Mouse (Mus musculus): ENCODE measurements at regions not wholly inside any gene's neighbourhood (a gene's known extent, or its start where the extent isn't known, plus 50 kb on each side); places are given as distances from the start of the nearest gene placed in this dataset.

DNA sequence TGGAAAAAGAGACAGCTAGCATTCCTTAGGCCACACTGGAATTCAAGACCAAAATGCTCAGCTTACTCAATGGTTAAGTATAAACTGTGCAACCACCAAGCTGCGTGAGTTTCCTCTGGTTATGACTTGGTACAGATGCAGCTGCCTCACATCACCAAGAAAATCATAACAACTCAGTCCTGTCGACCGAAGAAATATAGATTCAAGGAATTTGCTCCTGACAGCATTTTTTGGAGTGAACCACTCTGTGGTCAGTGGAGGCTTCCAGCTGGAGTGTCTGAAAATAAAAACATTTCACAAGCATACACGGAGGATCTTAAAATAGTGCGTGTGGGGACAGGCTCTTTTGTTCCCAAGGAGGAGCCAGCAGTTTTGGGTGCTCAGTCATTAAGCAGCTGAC lies 253.8 kb downstream of the Bckdhb start:
- WGBS: 85% methylated on average over 5 of the region's 5 CpGs
- no peaks in the 10 kb centered on the region for H3K27me3 ChIP-seq (ENCODE audit: low read depth, poor library complexity, severe bottlenecking)
- H3K36me3 ChIP-seq: no peaks in the 10 kb centered on the region
- no peak overlapping the region for H3K4me3 ChIP-seq
- DNase-seq (ENCODE audit: low spot score): no peak
- H3K4me1 ChIP-seq: no peaks in the 10 kb centered on the region
- no peaks in the 10 kb centered on the region for H3K9me3 ChIP-seq (replicated peaks)
- no peak overlapping the region for H3K27ac ChIP-seq (replicated peaks)

DNA sequence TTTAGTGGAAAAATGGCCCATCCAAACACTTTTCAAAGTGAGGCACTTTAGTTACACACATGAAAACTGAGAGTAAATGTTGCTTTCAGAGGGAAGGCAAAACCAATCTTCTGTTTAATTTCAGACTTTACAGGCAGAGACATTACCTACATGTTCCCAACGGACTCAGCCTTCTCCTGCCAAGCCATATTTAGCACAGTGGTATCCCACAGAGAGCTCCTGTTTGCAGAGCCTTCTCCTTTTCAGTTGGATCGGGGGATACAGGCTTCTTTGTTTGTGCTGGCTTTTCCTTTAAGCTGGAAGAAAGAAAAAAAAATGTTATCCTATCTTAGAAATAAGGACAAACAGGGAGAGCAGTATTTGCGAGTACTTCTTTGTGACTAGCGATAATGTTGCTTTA lies 254.3 kb downstream of the Bckdhb start:
- no peak overlapping the region for H3K27ac ChIP-seq (replicated peaks)
- H3K27me3 ChIP-seq (ENCODE audit: low read depth, poor library complexity, severe bottlenecking): no peaks in the 10 kb centered on the region
- no peak for DNase-seq (ENCODE audit: low spot score)
- H3K4me1 ChIP-seq: no peaks in the 10 kb centered on the region
- H3K9me3 ChIP-seq (replicated peaks): no peaks in the 10 kb centered on the region
- no peaks in the 10 kb centered on the region for H3K36me3 ChIP-seq
- WGBS: 46% methylated on average over 4 of the region's 4 CpGs
- no peak overlapping the region for H3K4me3 ChIP-seq

DNA sequence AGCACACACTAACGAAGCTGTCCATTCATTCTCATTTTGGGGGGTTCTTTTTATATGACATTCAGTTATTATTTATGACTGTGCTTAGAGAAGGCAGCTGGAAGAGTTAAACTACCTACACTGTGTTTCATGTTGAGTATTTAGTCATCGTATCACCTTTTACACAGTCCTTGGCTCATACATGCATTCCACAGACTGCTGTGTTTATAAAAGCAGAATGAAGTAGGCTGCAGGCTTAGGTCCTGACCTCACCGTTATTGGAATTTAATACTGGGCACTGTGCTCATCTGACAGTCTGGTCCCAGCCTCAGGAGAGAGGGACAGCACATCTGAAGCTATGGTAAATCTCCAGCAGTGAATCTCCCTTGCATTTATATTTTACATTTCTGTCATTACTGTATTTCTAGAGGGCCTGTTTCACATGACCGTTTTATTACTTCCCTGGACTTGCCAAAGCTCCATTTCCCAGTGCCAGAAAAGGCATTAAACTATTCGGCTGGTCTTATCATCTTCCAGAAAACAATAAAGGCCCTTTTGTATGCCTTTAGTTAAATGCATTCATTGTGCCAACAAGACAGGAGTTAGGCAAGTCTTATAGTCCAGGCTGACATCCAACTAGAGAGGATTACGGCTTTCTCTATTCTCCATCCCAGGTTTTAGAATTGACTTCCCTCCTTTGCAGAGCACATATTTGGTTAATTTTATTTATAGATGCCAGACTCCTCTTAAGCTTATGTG lies 258.9 kb downstream of the Bckdhb start:
- Histone ChIP-seq H3K36me3 (no peaks in the 10 kb centered on the region), H3K27me3 (ENCODE audit: low read depth, poor library complexity, severe bottlenecking) (no peaks in the 10 kb centered on the region), H3K27ac (replicated peaks) (no peak overlapping the region), H3K4me1 (no peaks in the 10 kb centered on the region), H3K9me3 (replicated peaks) (no peaks in the 10 kb centered on the region), H3K4me3 (no peak overlapping the region)
- 78% methylated on average over 6 of the region's 6 CpGs for WGBS
- DNase-seq (ENCODE audit: low spot score): no peak

DNA sequence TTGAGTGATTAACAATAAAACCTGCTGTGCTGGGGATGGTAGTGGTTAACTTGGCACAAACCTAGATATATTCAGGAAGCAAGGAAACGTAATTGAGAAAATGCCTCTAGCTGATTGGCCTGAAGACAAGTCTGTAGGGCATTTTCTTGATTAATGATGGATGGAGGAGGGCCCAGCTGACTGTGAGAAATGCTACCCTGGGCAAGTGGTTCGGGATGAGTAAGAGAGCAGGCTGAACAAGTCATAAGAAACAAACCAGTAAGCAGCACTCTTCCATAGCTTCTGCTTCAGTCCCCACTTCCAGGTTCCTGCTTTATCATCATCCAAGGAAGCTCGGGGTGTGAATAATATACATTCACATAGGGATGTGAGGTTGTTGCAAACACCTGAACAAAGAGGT lies 262.6 kb downstream of the Bckdhb start:
- Histone ChIP-seq H3K4me1 (no peaks in the 10 kb centered on the region), H3K36me3 (no peaks in the 10 kb centered on the region), H3K27ac (replicated peaks) (no peak overlapping the region), H3K27me3 (ENCODE audit: low read depth, poor library complexity, severe bottlenecking) (no peaks in the 10 kb centered on the region), H3K4me3 (no peak overlapping the region), H3K9me3 (replicated peaks) (no peaks in the 10 kb centered on the region)
- 83% methylated on average over 3 of the region's 3 CpGs for WGBS
- no peak for DNase-seq (ENCODE audit: low spot score)

DNA sequence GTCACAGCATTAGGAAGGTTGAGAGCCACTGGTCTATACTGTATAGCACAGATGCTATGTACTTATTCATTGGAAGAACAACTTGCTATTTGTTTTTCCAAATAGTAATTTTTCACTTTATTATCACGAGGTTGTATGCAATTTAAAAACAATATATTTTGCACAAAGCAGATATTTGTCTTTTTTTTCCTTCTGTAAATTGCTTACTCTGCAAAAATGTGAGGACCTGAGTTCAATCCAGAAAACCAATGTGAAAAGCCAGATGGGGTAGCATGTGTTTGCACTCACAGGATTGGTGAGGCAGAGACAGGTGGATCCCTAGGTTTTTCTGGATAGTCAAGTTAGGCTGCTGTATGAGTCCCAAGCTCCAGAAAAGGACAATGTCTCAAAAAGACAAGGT lies 268.5 kb downstream of the Bckdhb start:
- no peak for DNase-seq (ENCODE audit: low spot score)
- Histone ChIP-seq H3K9me3 (replicated peaks) (no peaks in the 10 kb centered on the region), H3K4me1 (peaks cover 2% of the 10 kb centered on the region; the same call in 1 of the 2 replicates), H3K36me3 (no peaks in the 10 kb centered on the region), H3K27me3 (ENCODE audit: low read depth, poor library complexity, severe bottlenecking) (no peaks in the 10 kb centered on the region), H3K4me3 (no peak overlapping the region), H3K27ac (replicated peaks) (no peak overlapping the region)
- 70% methylated on average over 1 of the region's 1 CpGs for WGBS

DNA sequence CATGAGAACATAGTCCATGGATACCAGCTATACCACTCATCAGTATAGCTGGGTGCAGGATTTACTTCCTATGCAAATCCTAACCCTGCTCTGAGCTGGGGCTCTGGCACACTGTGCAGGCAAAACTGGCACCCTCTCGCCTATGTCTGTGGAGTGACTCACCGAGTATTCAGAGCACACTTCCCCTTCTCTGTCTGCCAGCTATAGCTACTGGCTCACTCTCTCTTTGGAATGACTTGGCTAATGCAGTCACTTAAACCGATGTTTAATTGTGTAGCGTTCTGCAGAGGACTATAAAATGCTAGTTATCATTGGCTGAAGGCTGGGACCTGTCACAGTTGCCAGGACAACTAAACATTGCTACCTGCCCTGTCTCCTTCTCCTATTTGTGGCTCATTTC lies 269.8 kb downstream of the Bckdhb start:
- no peak for DNase-seq (ENCODE audit: low spot score)
- Histone ChIP-seq H3K27ac (replicated peaks) (no peak overlapping the region), H3K4me1 (peaks cover 2% of the 10 kb centered on the region; the same call in 1 of the 2 replicates), H3K4me3 (no peak overlapping the region), H3K27me3 (ENCODE audit: low read depth, poor library complexity, severe bottlenecking) (no peaks in the 10 kb centered on the region), H3K36me3 (no peaks in the 10 kb centered on the region), H3K9me3 (replicated peaks) (no peaks in the 10 kb centered on the region)
- 89% methylated on average over 4 of the region's 4 CpGs for WGBS

DNA sequence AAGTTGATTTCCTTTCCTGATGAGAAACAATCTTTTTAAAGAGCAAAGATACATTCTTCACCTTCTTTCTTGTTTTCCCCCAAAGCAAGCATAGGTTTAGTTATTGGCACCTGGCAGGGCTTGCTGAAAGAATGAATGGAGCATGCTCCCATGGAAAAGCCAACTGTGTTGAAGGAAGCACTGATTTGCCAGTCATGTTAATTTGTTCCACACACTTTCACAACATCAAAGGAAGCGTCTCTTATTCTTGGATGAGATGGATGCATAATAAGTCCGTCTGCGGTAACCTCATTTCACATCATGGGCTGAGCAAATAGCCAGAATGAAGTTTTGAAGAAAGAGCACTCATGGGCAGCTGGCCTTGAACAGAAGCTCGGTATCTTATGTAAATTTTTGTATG lies 270.4 kb downstream of the Bckdhb start:
- H3K27ac ChIP-seq (replicated peaks): no peak overlapping the region
- no peak for DNase-seq (ENCODE audit: low spot score)
- WGBS: 77% methylated on average over 4 of the region's 4 CpGs
- no peak overlapping the region for H3K4me3 ChIP-seq
- no peaks in the 10 kb centered on the region for H3K9me3 ChIP-seq (replicated peaks)
- no peaks in the 10 kb centered on the region for H3K36me3 ChIP-seq
- H3K27me3 ChIP-seq (ENCODE audit: low read depth, poor library complexity, severe bottlenecking): no peaks in the 10 kb centered on the region
- peaks cover 2% of the 10 kb centered on the region; the same call in 1 of the 2 replicates for H3K4me1 ChIP-seq

DNA sequence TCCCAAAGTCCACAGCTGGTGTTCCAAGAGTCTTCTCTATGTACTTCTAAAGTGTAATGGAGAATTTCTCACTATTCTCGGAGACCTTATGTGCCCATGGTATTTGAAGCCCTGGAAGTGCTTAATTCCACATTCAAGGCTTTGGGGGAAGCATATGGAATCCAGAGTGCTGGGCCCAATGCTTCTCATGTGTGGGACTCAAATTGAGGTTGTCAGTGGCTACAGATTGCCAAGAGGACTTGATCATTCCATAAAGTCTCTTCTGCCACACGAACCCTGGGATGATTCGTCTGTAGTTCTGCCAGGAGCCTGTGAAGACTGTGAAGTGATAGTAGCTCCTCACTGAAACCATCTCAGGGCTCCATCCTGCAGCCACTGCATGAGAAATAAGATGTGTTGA lies 275.3 kb downstream of the Bckdhb start:
- Histone ChIP-seq H3K36me3 (no peaks in the 10 kb centered on the region), H3K4me1 (peaks cover 2% of the 10 kb centered on the region; the same call in 1 of the 2 replicates), H3K9me3 (replicated peaks) (no peaks in the 10 kb centered on the region), H3K27ac (replicated peaks) (no peak overlapping the region), H3K27me3 (ENCODE audit: low read depth, poor library complexity, severe bottlenecking) (no peaks in the 10 kb centered on the region), H3K4me3 (no peak overlapping the region)
- 89% methylated on average over 3 of the region's 3 CpGs for WGBS
- DNase-seq (ENCODE audit: low spot score): no peak

DNA sequence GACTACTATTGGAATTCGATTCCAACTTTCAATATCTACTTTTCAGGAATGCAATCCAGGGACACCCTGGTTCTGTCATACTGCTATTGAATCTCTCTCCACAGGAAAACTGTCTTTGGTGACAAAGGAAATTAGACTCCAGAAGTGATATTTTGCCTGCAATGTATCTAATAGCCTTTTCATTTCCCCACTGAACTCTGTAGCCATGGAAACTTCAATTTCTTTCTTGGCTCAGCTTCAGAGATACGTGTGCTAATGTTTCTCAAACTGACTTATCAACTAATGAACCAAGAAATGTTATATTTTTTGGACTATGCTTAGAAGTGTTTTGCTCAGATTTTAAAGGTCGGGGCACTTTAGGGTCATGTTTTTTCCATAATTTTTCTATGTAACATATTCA lies 279.1 kb downstream of the Bckdhb start:
- Histone ChIP-seq H3K27ac (replicated peaks) (no peak overlapping the region), H3K4me3 (no peak overlapping the region), H3K36me3 (no peaks in the 10 kb centered on the region), H3K4me1 (no peaks in the 10 kb centered on the region), H3K9me3 (replicated peaks) (no peaks in the 10 kb centered on the region), H3K27me3 (ENCODE audit: low read depth, poor library complexity, severe bottlenecking) (no peaks in the 10 kb centered on the region)
- no peak for DNase-seq (ENCODE audit: low spot score)
- 88% methylated on average over 3 of the region's 3 CpGs for WGBS

DNA sequence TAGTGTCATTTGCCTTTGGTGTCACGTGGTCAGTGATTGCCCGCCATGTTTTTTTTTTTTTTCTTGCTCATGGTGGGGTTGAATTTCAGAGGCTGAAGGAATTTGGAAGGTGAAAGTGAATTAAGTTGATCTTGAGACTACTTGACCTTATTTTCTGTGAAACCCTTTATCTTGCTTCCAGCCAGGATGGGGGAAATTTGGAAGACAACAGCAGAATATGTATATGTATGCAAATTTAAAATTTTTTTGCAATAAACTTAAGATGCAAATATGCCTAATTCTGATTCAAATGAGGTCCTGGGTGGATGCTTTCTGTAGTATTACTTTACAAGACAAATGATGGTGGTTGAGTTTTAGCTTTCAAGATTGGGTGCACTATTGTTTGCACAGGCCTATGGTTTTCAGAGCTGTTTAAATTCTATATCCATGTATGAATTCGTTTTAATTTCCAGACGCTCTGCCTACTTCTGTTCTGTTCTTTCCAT lies 315.6 kb downstream of the Bckdhb start:
- H3K36me3 ChIP-seq: no peaks in the 10 kb centered on the region
- 90% methylated on average over 4 of the region's 4 CpGs for WGBS

DNA sequence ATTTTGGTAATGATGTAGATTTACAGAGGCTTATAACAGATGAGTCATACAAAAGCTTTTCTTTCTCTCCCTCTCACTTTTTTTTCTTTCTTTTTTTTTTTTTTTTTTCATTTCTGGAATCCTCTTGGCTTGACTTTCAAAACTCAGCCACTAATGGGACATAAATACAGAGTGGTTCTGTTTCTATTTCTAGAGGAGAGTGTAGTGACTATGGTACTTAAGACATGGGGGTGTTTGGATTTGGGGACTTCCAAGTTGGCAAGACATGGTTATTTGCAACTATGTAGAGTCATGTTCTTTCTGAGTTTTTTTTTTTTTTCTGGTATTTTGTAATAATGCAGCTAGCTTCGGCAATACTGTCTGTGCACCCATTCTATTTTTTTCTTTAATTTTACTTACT lies 324.8 kb downstream of the Bckdhb start:
- 90% methylated on average over 1 of the region's 1 CpGs for WGBS
- no peak overlapping the region for H3K4me3 ChIP-seq

More for the DNA sequence above, 315.6 kb downstream of the Bckdhb start:
- no peak overlapping the region for H3K27ac ChIP-seq (replicated peaks)
- no peaks in the 10 kb centered on the region for H3K9me3 ChIP-seq (replicated peaks)
- no peak for DNase-seq (ENCODE audit: low spot score)
- no peaks in the 10 kb centered on the region for H3K4me1 ChIP-seq
- no peak overlapping the region for H3K4me3 ChIP-seq
- no peaks in the 10 kb centered on the region for H3K27me3 ChIP-seq (ENCODE audit: low read depth, poor library complexity, severe bottlenecking)

DNA sequence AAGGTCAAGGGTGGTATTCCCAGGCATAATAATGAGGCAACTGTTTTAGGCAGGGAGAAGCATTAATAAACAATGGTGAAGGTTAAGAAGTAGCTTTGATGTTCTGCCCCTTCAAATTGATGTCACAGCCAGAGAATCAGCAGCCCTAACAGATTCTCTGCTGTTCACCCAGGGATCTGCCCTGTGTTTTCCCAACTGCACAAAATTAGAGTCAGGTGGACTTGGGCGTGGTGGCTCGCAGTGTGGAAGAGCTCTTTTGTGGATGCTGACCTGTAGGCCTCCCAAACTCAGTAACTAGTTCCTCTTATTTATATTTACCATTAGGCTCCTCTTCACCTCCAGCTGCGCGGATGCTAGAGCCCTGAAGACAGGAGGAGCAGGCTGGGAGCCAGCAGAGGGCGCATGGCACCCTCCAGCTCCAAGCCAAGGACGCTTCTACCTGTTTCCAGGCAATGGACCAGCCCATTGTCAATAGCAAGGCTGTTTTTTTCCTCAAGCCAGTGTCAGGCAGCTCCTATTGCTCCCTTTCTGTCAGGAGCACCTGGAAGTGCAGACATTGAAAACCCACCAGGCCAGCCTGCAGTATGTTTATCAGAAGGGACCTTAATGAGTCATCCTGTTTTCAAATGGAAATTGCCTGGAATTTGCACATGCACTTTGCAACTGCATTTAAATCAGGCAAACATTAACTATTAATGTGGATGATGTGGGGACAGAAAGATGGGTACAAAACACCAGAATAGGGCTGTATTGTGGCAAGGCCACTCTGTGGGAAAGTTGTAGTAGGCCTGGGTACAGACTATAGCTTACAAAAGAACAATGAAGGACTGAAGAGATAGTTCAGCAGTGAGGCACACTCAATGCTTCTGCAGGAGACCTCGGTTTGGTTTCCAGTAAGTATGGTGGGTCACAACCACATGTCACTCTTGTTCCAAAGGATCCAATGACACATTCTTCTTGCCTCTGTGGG lies 328.4 kb downstream of the Bckdhb start:
- 19% methylated on average over 7 of the region's 7 CpGs for WGBS

More for the DNA sequence above, 324.8 kb downstream of the Bckdhb start:
- H3K27ac ChIP-seq (replicated peaks): no peak overlapping the region
- no peaks in the 10 kb centered on the region for H3K36me3 ChIP-seq
- H3K9me3 ChIP-seq (replicated peaks): no peaks in the 10 kb centered on the region
- DNase-seq (ENCODE audit: low spot score): no peak
- H3K27me3 ChIP-seq (ENCODE audit: low read depth, poor library complexity, severe bottlenecking): no peaks in the 10 kb centered on the region
- H3K4me1 ChIP-seq: peaks cover 7% of the 10 kb centered on the region

DNA sequence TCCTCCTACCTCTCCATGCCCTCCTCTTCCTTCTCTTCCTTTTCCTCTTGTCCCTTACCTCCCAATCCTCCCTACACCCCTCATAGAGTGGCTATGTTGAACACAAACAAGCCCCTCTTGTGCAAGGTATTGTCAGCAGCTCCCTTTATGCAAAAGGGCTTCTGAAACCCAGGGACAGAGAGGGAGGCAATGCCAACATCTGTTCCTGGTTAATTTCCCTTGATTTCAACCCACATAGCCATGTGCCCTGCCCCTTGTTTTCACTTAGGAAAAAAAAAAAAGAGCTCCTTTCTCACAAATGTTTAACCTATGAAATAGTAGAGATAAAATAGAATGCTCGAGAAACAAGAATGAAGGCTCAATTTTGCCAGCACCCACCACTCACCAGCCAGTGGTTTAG lies 333.5 kb downstream of the Bckdhb start:
- Histone ChIP-seq H3K4me3 (no peak overlapping the region), H3K4me1 (peaks cover under 1% of the 10 kb centered on the region; the same call in 1 of the 2 replicates), H3K36me3 (no peaks in the 10 kb centered on the region), H3K27me3 (ENCODE audit: low read depth, poor library complexity, severe bottlenecking) (no peaks in the 10 kb centered on the region), H3K27ac (replicated peaks) (no peak overlapping the region), H3K9me3 (replicated peaks) (no peaks in the 10 kb centered on the region)
- 74% methylated on average over 1 of the region's 1 CpGs for WGBS
- no peak for DNase-seq (ENCODE audit: low spot score)

More for the DNA sequence above, 328.4 kb downstream of the Bckdhb start:
- H3K4me1 ChIP-seq: peaks cover 7% of the 10 kb centered on the region
- no peaks in the 10 kb centered on the region for H3K27me3 ChIP-seq (ENCODE audit: low read depth, poor library complexity, severe bottlenecking)
- H3K4me3 ChIP-seq: no peak overlapping the region
- DNase-seq (ENCODE audit: low spot score): peak; percentile 55
- H3K9me3 ChIP-seq (replicated peaks): no peaks in the 10 kb centered on the region
- H3K36me3 ChIP-seq: no peaks in the 10 kb centered on the region
- no peak overlapping the region for H3K27ac ChIP-seq (replicated peaks)

All from midbrain, embryonic 10.5 days (tissue).